Mouse (Mus musculus): Measurements from ENCODE around the gene Adgrl4. TPM values are rescaled to one million over a fixed set of nuclear protein-coding genes. Genes with fewer than 3 reads are reported as not detected.

Adgrl4 gene
- 13.4 and 14.3 TPM in 2 replicates for polyA plus RNA-seq (2015; fragmentation: Nextera tagmentation; extraction: Ambion mirVana)

- peak within 1 kb of the TSS; percentile 26 for H3K4me3 ChIP-seq
- no peaks in the 10 kb centered on the region for H3K9me3 ChIP-seq
- no peaks in the 10 kb centered on the region for H3K36me3 ChIP-seq
- ATAC-seq (ENCODE audit: low FRiP score, low read depth) = peak; percentile 72; the same call in 1 of the 2 replicates
- WGBS = 4% methylated on average over 17 of the region's 17 CpGs
- H3K27ac ChIP-seq (replicated peaks) = no peak within 1 kb of the TSS
- peak within 1 kb of the TSS; percentile 58 for H3K4me2 ChIP-seq
- no peaks in the 10 kb centered on the region for H3K27me3 ChIP-seq
- 0 out of 2 replicates have a peak within 1 kb of the TSS, but pooled peaks have one; percentile 26 for H3K9ac ChIP-seq
- peaks cover 5% of the 10 kb centered on the region; the same call in 1 of the 2 replicates for H3K4me1 ChIP-seq (replicated peaks)
Observed at GRCm38 (mm10) chr3:151437693-151438092, at the start of gene Adgrl4. TSS of gene Adgrl4 (plus strand) at chr3:151437887.

GRCm38 (mm10) chr3:151390912-151391311, 46.8 kb upstream of the Adgrl4 start:
- Histone ChIP-seq H3K4me2 (no peak overlapping the region), H3K27ac (replicated peaks) (no peak overlapping the region), H3K9ac (no peak overlapping the region), H3K4me3 (no peak overlapping the region), H3K27me3 (no peaks in the 10 kb centered on the region), H3K9me3 (no peaks in the 10 kb centered on the region), H3K4me1 (replicated peaks) (no peaks in the 10 kb centered on the region), H3K36me3 (no peaks in the 10 kb centered on the region)
- ATAC-seq (ENCODE audit: low FRiP score, low read depth) = no peak

GRCm38 (mm10) chr3:151392891-151393290, 44.8 kb upstream of the Adgrl4 start:
- Histone ChIP-seq H3K4me2 (no peak overlapping the region), H3K36me3 (no peaks in the 10 kb centered on the region), H3K27ac (replicated peaks) (no peak overlapping the region), H3K4me1 (replicated peaks) (no peaks in the 10 kb centered on the region), H3K9me3 (no peaks in the 10 kb centered on the region), H3K4me3 (no peak overlapping the region), H3K27me3 (no peaks in the 10 kb centered on the region), H3K9ac (no peak overlapping the region)
- no peak for ATAC-seq (ENCODE audit: low FRiP score, low read depth)
- WGBS = 85% methylated on average over 4 of the region's 4 CpGs

DNA sequence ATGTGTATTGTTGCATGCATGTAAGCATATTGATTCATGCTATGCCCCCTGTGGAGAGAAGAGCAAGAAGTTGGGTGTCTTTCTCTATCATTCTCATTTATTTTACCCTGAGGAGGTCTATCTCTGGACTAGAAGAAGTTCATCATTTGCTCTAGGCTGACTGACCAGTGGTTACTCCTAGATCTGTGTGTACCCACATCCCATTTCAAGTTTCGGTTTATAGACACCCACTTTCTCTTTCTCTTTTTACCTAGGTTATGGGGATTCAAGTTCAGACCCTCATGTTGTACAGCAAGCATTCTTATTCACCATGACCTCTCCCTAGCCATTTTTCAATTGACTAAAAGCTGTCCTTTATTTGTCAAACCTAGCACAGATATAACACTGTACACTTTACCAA, 44.4 kb upstream of the Adgrl4 start:
- no peak overlapping the region for H3K9ac ChIP-seq
- no peak overlapping the region for H3K4me3 ChIP-seq
- H3K9me3 ChIP-seq = no peaks in the 10 kb centered on the region
- H3K27me3 ChIP-seq = no peaks in the 10 kb centered on the region
- 94% methylated on average over 1 of the region's 1 CpGs for WGBS
- H3K36me3 ChIP-seq = no peaks in the 10 kb centered on the region
- no peak for ATAC-seq (ENCODE audit: low FRiP score, low read depth)
- H3K4me2 ChIP-seq = no peak overlapping the region
- H3K4me1 ChIP-seq (replicated peaks) = no peaks in the 10 kb centered on the region
- H3K27ac ChIP-seq (replicated peaks) = no peak overlapping the region

GRCm38 (mm10) chr3:151399270-151399669, 38.4 kb upstream of the Adgrl4 start:
- Histone ChIP-seq H3K4me1 (replicated peaks) (no peaks in the 10 kb centered on the region), H3K27ac (replicated peaks) (no peak overlapping the region), H3K4me2 (no peak overlapping the region), H3K9me3 (no peaks in the 10 kb centered on the region), H3K4me3 (no peak overlapping the region), H3K9ac (no peak overlapping the region), H3K36me3 (no peaks in the 10 kb centered on the region), H3K27me3 (no peaks in the 10 kb centered on the region)
- 55% methylated on average over 1 of the region's 1 CpGs for WGBS
- peak; percentile 63; the same call in 1 of the 2 replicates for ATAC-seq (ENCODE audit: low FRiP score, low read depth)

- no peak overlapping the region for H3K9ac ChIP-seq
- 69% methylated on average over 2 of the region's 2 CpGs for WGBS
- H3K9me3 ChIP-seq = no peaks in the 10 kb centered on the region
- no peak overlapping the region for H3K27ac ChIP-seq (replicated peaks)
- no peaks in the 10 kb centered on the region for H3K36me3 ChIP-seq
- H3K4me2 ChIP-seq = no peak overlapping the region
- no peaks in the 10 kb centered on the region for H3K4me1 ChIP-seq (replicated peaks)
- H3K4me3 ChIP-seq = no peak overlapping the region
- no peak for ATAC-seq (ENCODE audit: low FRiP score, low read depth)
- no peaks in the 10 kb centered on the region for H3K27me3 ChIP-seq
Observed at GRCm38 (mm10) chr3:151411031-151411430, 26.7 kb upstream of the Adgrl4 start.

- Histone ChIP-seq H3K9ac (no peak overlapping the region), H3K27me3 (no peaks in the 10 kb centered on the region), H3K4me1 (replicated peaks) (no peaks in the 10 kb centered on the region), H3K4me3 (no peak overlapping the region), H3K9me3 (no peaks in the 10 kb centered on the region), H3K4me2 (no peak overlapping the region), H3K27ac (replicated peaks) (no peak overlapping the region), H3K36me3 (no peaks in the 10 kb centered on the region)
- ATAC-seq (ENCODE audit: low FRiP score, low read depth) = 0 out of 2 replicates have a peak, but pooled peaks have one; percentile 15
- WGBS = 69% methylated on average over 4 of the region's 4 CpGs
Observed at GRCm38 (mm10) chr3:151411488-151411887, 26.2 kb upstream of the Adgrl4 start.

DNA sequence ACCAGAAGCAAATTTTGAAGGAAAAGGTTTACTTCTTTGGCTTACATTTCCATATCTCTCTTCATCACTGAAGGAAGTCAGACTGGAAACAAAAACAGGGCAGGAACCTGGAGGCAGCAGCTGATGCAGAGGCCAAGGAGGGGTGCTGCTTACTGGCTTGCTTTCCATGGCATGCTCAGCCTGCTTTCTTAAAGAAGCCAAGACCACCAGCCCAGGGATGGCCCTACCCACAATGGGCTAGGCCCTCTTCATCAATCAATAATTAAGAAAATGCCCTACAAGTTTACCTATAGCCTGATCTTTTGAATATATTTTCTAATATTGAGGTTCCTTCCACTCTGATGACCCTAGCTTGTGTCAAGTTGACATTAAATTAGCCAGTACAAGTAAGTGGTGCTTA, 20.8 kb upstream of the Adgrl4 start:
- no peaks in the 10 kb centered on the region for H3K27me3 ChIP-seq
- no peak for ATAC-seq (ENCODE audit: low FRiP score, low read depth)
- H3K9me3 ChIP-seq = no peaks in the 10 kb centered on the region
- H3K9ac ChIP-seq = no peak overlapping the region
- no peak overlapping the region for H3K27ac ChIP-seq (replicated peaks)
- H3K36me3 ChIP-seq = no peaks in the 10 kb centered on the region
- H3K4me2 ChIP-seq = no peak overlapping the region
- no peaks in the 10 kb centered on the region for H3K4me1 ChIP-seq (replicated peaks)
- H3K4me3 ChIP-seq = no peak overlapping the region

DNA sequence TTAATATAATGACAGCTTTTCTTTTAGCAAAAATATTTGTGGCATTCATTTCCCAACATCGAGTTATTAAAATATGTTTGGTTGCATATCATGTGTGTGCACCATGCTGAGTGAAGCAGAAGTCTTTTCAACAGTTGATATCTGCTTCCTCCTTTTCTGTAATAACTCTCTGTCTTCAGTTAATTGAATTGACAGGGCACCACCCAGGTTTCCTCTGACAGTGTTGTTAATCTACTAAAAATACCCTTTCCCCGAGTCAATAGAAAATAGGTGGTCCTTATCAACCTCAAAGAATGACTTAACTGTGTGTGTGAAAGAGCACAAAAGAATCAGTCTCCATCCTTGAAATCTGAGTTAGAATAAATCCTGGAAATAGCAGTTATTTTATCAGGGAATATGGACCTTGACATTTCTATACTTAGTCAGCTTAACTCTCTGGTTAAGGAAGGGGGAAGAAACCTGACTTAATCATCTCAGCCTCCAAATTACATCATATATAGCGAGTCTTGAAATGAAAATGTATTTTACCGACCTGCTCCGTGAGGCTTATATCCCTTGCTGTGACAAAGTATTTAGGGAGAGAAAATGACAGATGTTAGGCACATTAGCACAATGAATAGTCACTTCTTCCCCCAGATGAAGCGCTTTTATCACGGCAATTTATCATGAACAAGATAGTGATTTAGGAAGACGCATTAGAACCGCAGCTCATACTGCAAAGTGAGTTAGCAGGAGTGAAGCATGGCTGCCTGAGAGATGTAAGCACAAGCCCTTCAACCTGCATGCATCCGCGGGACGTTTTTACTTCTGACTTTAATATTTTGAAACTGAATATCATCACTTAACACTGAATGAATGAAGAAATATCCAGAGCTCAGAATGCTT, 19.8 kb upstream of the Adgrl4 start:
- Histone ChIP-seq H3K4me3 (no peak overlapping the region), H3K4me2 (peak overlapping the region; percentile 9; the same call in 1 of the 2 replicates), H3K27me3 (no peaks in the 10 kb centered on the region), H3K9me3 (no peaks in the 10 kb centered on the region), H3K27ac (replicated peaks) (no peak overlapping the region), H3K9ac (no peak overlapping the region), H3K36me3 (no peaks in the 10 kb centered on the region), H3K4me1 (replicated peaks) (no peaks in the 10 kb centered on the region)
- WGBS = 56% methylated on average over 12 of the region's 12 CpGs
- 0 out of 2 replicates have a peak, but pooled peaks have one; percentile 42 for ATAC-seq (ENCODE audit: low FRiP score, low read depth)

DNA sequence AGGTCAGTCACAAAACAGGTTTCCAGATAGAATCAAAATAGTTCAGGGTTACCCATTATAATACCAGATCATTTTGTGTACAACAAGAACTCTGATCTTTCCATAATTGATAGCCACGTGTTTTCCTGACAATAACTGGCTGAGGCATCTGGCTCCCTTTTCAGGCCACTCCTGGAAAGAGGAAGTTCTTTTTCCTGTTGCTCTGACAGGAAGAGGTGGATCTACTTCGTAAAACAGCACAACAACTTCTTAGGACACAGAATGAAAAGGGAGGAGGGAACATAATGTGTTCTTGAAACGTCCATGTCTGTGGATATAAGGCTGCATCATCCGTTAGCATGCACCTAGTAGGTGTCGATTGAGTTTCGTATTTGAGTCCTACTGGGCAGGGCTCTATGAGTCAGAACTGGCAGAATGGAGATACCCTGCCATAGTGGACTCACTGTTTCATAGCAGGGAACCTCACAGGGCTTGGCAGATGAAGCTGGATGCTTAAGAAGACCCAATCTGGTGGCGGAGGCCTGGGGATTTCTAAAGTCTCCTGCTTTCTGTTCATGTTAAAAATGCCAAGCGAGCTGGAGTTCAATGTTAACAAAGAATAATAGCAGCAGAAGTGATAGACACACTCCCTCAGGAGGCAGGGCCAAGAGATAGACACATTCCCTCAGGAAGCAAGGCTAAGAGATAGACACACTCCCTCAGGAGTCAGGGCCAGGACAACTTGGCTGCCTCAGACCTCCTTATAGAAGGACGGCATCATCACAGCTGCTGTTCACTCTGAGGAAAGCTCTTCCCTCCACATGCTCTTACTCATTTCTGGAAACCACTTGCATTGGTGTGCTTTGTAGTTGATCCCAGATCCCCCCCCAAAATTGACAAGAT, 13.1 kb upstream of the Adgrl4 start:
- no peak overlapping the region for H3K27ac ChIP-seq (replicated peaks)
- H3K9ac ChIP-seq = no peak overlapping the region
- no peaks in the 10 kb centered on the region for H3K36me3 ChIP-seq
- no peak overlapping the region for H3K4me2 ChIP-seq
- H3K4me1 ChIP-seq (replicated peaks) = no peaks in the 10 kb centered on the region
- no peak overlapping the region for H3K4me3 ChIP-seq
- no peaks in the 10 kb centered on the region for H3K9me3 ChIP-seq
- no peak for ATAC-seq (ENCODE audit: low FRiP score, low read depth)
- WGBS = 86% methylated on average over 9 of the region's 9 CpGs
- no peaks in the 10 kb centered on the region for H3K27me3 ChIP-seq

DNA sequence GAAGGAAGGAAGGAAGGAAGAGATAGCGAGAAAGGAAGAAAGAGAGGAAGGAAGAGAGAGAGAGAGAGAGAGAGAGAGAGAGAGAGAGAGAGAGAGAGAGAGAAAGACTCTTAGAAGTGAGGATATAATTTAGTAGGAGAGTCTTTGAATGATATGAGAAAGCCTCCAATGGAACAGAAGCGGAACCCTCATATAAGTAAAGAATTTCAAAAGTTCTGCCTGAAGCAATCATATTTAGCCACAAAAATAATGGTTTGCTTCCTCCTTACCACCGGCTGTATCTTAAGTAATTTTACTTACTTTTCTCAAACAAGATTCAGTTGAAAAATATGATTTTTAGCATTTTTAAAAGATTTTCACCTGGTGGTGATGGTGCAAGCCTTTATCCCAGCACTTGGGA, 7.6 kb upstream of the Adgrl4 start:
- Histone ChIP-seq H3K36me3 (no peaks in the 10 kb centered on the region), H3K4me3 (no peak overlapping the region), H3K4me2 (no peak overlapping the region), H3K9me3 (no peaks in the 10 kb centered on the region), H3K27me3 (no peaks in the 10 kb centered on the region), H3K27ac (replicated peaks) (no peak overlapping the region), H3K4me1 (replicated peaks) (no peaks in the 10 kb centered on the region), H3K9ac (no peak overlapping the region)
- no peak for ATAC-seq (ENCODE audit: low FRiP score, low read depth)
- WGBS = 93% methylated on average over 3 of the region's 3 CpGs

DNA sequence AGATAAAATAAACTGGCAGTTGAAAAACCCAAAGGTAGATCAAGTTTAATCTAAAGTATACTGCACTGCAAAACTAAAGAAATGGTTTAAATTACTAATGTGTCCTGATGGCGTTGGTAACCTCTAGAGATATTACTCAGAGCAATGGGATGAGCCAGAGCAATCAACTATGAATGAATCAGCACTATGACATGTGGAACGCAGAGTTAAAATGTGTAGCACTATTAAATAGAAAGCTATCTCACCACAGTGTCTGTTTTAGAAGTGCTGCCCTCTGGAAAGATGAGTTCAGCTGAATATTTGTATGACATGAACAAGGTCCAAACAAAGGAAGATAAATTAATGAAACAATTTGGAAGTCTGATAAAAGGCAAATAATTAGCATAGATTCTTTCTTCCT, 6.2 kb upstream of the Adgrl4 start:
- Histone ChIP-seq H3K4me2 (no peak overlapping the region), H3K27me3 (no peaks in the 10 kb centered on the region), H3K36me3 (no peaks in the 10 kb centered on the region), H3K27ac (replicated peaks) (no peak overlapping the region), H3K9ac (no peak overlapping the region), H3K4me1 (replicated peaks) (no peaks in the 10 kb centered on the region), H3K4me3 (no peak overlapping the region), H3K9me3 (no peaks in the 10 kb centered on the region)
- no peak for ATAC-seq (ENCODE audit: low FRiP score, low read depth)
- 65% methylated on average over 2 of the region's 2 CpGs for WGBS

Data from hindbrain, embryonic 15.5 days (tissue).